ENCODE assay signal across 8 mouse cellular contexts in the genomic region with DNA sequence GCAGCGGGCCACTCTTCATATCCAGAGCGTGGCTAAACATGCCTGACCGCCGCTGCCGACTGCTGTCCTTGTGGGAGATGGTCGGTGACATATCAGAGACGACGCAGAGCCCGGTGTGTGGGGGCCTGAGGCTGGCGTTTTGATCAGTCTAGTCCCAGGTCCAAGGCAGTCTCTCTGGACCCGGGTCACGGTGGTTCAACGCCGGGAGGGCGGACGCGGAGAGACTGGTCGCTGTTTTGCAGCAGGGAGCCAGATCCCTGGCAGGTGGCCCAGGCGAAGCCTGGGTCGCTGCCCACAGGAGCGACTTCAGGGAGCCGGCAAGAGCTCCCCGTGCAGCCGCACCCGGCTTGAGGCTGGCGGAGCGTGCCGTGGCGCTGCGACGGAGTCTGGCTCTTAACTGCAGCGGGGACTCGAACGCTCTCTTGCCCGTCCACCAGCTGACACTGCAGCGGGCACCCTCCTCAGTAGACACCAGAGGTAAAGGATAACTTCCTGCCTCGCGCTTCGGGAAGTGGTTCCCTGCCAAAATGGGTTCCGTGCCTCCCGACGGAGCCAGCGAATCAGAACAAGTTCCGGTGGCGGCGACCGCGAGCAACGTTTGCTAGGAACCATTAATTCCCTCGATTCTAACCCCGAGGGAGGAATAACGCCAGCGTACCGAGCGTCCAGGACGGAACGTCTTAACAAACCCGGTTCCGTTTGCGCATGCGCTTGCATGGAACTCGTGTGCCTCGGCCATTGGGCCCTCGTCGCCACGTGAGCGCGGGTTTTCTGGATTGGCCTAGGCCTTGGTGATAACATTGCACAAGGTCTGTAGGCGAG. TPM values are rescaled to one million over a fixed set of nuclear protein-coding genes. Genes with fewer than 3 reads are reported as not detected.
DNase-seq lines count a peak whose midpoint lies in the region; ATAC-seq and TF ChIP-seq lines count a peak whose summit lies in the region.

A gene (minus strand): TSS at position 669 of the 822 bp plus-strand sequence.

- no peaks in the 10 kb centered on the region for H3K9me3 ChIP-seq in megakaryocyte, embryonic 14.5 days

- peak within 1 kb of the TSS; percentile 1; the same call in 1 of the 2 replicates for H3K27ac ChIP-seq in cortical plate, adult 2 months (ENCODE audit: insufficient read depth, low read length)

- peaks cover 11% of the 10 kb centered on the region for H3K36me3 ChIP-seq in megakaryocyte, embryonic 14.5 days (replicated peaks; ENCODE audit: low read length)

- DNase-seq in gastrocnemius, adult 8-10 months (ENCODE audit: low spot score in 2 of 2) = peak; percentile 98
- peak; percentile 100 for DNase-seq in hindlimb bud, embryonic 11.5 days (ENCODE audit: extremely low spot score, low read depth, low spot score)
- peak; percentile 98 to 99 for DNase-seq in left cerebral cortex, adult 8-10 months (ENCODE audit: low spot score in 2 of 2)
- peak; percentile 100 for DNase-seq in right cerebral cortex, postnatal 10 days (ENCODE audit: low spot score in 2 of 2)
- DNase-seq in urinary bladder, postnatal 25 days (ENCODE audit: low spot score) = peak; percentile 98

- peaks cover 2% of the 10 kb centered on the region for H3K27me3 ChIP-seq in megakaryocyte, embryonic 14.5 days (replicated peaks)

- H3K4me1 ChIP-seq in cortical plate, adult 2 months (ENCODE audit: control insufficient read depth, insufficient read depth, low read length) = no peaks in the 10 kb centered on the region; the same call in 1 of the 2 replicates
- peaks cover 31% of the 10 kb centered on the region for H3K4me1 ChIP-seq in megakaryocyte, embryonic 14.5 days

- no peak for TF ChIP-seq CTCF in cortical plate, adult 2 months (IDR thresholded peaks at IDR 0.05; ENCODE audit: extremely low read depth, insufficient read depth, low read length)

- H3K4me3 ChIP-seq in cortical plate, adult 2 months (ENCODE audit: insufficient read depth, low read length) = peak within 1 kb of the TSS; percentile 42
- peak within 1 kb of the TSS; percentile 93 for H3K4me3 ChIP-seq in megakaryocyte, embryonic 14.5 days (replicated peaks)

- ATAC-seq in activated CD4-positive, CD25-positive, alpha-beta regulatory T cell, adult 4 months = peak; percentile 90

- peak; percentile 91 for TF ChIP-seq POLR2A in cortical plate, adult 2 months (IDR thresholded peaks at IDR 0.05; ENCODE audit: extremely low read depth, insufficient read depth, low read length)

RNA-seq across cellular contexts. Expression of the gene that starts here (rescaled TPM):
- polyA plus RNA-seq in activated CD4-positive, CD25-positive, alpha-beta regulatory T cell, adult 4 months (2017; shearing (Covaris generic)) = 10 to 100 TPM in 1 of 2 experiments, 1 to 10 TPM in 1; 9.9 to 10.7 TPM
- 17.7 and 18.5 TPM in 2 replicates for polyA plus RNA-seq in cortical plate, adult 2 months (2012; rRNA removed)
- total RNA-seq in gastrocnemius, adult 8-10 months (2022) = 1 to 10 TPM; 4.4 to 6.1 (median 5.0) TPM
- 10 to 100 TPM; 25.2 to 27.9 (median 26.1) TPM for total RNA-seq in left cerebral cortex, adult 8-10 months (2022)
- polyA plus RNA-seq in megakaryocyte, embryonic 14.5 days (2012; ENCODE audit: insufficient read depth, low replicate concordance) = 13.9 and 33.7 TPM in 2 replicates

Comparison
In these comparisons a context has a peak if more than half of its experiments do, and no peak if none do; other contexts are left out.
1. Peak in every context shown above with its lines: DNase-seq, ATAC-seq, H3K4me3 ChIP-seq and H3K27ac ChIP-seq.